Mouse (Mus musculus): ENCODE measurements at regions not wholly inside any gene's neighbourhood (a gene's known extent, or its start where the extent isn't known, plus 50 kb on each side); places are given as distances from the start of the nearest gene placed in this dataset.

DNA sequence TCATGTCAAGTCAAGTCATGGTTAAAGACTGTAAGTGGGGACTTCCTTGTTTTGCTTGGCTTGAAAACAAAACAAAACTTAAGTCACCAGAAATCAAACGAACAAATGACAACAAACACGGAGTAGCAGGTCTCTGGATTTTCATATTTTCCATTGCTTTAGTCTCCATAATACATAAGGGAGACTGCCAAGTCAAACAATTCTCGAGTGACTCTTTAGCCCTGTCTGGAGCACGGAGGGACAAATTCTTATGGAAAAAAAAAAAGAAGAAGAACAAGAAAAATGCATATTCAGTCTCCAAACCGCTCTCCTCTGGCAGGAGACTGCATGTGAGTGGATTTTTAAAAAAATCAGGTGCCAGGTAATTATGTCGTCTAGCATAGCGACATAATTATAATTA lies 129.6 kb upstream of the Med14 start:
- no peak for DNase-seq (ENCODE audit: low spot score)
- intact Hi-C loops (cut with DNase I): no loop called here

DNA sequence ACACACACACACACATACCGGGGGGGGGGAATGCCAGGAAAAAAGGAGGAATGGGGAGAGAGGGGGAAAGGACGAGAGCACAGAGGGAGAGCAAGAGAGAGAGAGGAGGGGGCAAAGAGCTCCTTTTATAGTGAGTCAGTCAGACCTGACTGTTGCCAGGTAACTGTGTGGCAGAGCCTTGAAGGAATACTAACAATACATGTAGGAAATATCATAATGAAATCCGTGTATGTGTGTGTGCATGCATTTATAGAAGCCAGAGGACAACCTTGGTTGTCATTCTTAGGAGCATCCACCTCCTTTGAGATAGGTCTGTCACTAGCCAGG lies 127.6 kb upstream of the Med14 start:
- intact Hi-C loops (cut with DNase I): no loop called here
- DNase-seq (ENCODE audit: low spot score): no peak

DNA sequence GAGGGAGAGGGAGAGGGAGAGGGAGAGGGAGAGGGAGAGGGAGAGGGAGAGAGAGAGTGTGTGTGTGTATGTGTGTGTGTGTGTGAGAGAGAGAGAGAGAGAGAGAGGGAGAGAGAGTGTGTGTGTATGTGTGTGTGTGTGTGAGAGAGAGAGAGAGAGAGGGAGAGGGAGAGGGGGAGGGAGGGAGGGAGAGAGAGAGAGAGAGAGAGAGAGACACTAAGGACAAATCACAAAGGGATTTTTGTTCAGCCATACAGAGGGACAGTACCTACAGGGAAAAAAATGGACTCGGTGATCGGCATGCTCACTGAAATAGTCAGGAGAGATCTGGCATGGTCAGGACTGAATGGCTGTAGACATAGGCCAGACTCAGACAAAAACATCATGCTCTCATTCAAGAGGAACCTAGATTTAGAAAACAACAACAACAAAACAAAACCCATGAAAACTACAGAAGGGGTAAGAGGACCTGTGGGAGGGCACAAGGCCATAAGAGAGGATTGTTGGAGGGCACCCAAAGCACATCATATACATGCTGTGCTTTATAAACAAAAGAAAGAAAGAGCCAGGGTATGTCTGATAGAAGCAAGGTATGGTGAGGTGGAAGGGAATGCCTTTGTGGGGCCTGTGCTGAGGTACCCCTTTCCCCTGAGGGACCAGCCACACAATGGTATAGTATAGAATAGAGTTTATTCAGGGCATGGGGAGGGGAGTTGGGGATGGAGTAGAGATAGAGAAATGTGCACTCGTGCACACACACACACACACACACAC lies 127.0 kb upstream of the Med14 start:
- intact Hi-C loops (cut with DNase I): no loop called here
- DNase-seq (ENCODE audit: low spot score): no peak

DNA sequence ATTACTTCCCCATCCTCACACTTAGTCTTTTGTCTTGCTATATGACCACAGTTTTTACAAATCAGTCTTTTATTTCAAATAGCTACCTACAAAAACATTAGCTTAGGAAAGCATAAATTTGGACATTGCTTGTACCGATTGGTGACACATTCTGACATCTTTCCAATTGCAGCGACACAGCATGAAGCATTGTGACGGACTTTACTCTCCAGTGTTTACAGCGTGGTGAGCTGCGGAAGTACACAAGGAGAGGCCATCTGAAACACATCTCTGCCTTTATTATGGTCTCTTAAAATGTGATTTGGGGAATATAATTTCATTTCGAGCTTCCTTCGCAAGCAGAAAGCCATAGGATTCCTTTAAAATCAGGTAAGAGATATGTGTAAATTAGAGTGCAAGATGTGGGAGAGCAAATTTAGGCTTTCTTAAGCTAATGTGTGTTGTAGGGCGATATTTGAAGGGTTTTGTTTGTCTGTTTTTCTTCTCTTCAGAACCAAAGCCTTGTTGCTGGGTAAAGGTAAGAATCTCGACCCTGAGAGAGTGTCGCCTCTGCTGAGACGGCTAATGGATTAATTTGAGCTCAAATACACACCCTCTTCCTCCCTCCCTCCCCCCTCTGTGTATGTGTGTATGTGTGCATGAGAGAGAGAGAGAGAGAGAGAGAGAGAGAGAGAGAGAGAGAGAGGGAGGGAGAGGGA lies 126.3 kb upstream of the Med14 start:
- intact Hi-C loops (cut with DNase I): no loop called here
- DNase-seq (ENCODE audit: low spot score): no peak

DNA sequence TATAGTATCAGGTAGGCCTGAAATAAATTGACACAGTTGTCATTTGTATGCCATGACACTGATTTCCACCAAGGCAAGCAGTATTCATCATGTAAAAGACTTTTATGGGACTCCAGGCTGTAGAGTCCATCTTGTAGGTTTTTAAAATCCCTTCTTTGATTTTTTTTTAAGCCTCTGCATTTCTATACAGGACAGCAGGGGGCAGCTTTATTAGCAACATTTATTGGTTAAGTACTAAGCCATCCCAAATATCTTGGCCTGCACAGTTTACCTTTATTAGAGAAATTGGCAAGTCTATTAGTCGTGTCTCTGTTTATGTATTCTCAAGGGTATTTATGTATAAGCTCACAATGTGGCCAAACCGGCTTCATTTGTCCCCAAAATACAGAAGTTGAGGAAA lies 125.6 kb upstream of the Med14 start:
- no peak for DNase-seq (ENCODE audit: low spot score)
- intact Hi-C loops (cut with DNase I): no loop called here

DNA sequence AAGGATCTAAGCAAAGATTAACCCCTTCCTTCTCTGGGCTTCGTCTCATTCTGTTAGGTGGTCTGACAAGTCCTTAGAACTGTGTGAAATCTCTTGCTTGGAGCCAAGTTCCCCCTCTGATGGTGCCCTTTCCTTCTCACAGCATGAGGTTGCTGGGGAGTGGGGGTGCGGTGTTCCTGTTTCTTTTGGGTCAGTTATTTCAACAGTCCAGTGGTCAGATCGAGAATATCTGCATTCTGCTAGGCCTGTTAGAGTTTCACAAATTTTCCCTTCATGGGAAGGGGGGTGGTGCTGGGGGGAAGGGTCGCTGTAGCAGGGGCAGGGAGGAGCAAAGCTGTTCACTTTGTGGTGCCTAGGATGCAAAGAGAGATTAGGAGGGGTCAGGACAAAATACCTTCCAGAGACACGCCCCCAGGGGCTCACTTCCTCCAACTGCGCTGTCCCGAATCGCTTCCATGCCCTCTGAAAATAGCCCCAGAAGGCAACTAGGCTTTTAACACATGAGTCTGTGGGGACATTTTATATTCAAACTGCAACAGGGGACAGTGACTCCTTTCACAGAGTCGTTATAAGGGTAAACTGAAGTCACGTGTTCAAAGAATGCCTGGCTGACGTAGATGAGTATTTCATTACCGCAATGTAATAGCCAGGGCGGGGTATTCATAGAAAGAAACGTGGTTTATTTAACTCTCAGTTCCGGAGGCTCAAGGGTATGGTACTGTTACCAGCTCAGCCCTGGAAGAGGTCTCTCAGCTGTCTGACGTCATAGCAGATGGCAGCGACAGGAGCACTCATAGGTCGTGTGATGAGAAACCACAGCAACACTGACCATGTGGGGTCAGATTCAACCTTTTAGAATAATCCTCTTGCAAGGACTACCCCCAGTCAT lies 124.5 kb upstream of the Med14 start:
- intact Hi-C loops (cut with DNase I): no loop called here

DNA sequence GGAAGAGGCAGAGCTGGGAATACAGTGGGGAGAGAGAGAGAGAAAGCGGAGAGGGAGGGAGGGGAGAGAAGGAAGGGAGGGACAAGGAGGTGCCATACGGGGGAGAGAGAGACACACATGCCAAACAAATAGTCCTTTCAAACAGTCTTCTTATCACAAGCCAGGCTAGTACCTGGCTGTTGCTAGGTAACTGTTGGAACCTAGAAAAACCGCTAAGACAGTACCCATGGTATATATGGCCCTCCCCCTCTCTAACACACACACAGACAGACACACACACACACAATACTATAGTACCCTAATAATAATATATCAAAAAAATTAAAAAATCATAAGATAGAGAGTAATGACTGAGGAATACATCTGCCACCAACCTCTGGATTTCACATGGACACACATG lies 117.4 kb upstream of the Med14 start:
- DNase-seq (ENCODE audit: low spot score): no peak
- intact Hi-C loops (cut with DNase I): loop anchor here (10.0 kb wide), 1 partner anchor 156 kb away; no protein-coding TSS in a partner anchor

More for the DNA sequence above, 124.5 kb upstream of the Med14 start:
- no peak for DNase-seq (ENCODE audit: low spot score)

DNA sequence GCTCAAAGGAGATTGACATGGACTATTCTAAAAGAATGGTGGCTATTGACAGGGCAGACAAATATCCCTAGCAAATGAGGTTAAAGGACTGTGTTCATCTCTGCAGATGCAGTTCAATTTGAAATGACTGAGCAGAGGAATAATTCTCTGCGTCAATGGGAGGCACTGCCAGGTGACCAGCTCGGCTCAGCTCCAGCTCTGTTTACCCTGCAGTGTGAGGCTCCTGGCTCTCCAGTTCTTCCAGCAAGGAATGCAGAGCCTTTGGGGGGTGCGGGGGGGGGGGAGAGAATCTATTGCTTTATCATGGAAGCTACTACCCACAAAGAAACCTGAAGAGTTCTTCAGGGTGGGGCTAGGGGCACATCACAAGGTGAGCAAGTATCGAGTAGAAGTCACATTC lies 115.6 kb upstream of the Med14 start:
- intact Hi-C loops (cut with DNase I): loop anchor here (10.0 kb wide), 1 partner anchor 157 kb away; no protein-coding TSS in a partner anchor
- DNase-seq (ENCODE audit: low spot score): no peak

DNA sequence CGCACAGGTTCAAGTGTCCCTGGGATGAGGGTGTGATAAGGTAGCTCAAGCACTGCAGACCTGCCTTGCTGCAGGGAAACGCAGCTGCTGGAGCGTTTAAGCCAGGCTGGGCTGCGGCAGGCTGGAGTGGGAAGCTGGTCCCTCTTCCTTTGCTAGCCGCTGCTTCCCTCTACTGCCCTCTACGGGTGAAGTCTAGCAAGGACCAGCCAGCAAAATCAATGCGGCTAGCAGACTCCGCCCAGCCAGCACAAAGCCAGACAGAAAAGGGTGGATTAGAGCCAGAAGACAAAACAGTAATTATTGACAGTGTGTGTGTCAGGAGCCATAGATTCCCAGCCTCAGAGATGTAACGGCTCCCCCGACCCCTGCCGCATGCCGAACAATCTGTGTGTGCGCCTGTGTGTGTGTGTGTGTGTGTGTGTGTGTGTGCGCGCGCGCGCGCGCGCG lies 111.8 kb upstream of the Med14 start:
- intact Hi-C loops (cut with DNase I): loop anchor here (10.0 kb wide), 1 partner anchor 161 kb away; no protein-coding TSS in a partner anchor
- DNase-seq (ENCODE audit: low spot score): peak; percentile 48

DNA sequence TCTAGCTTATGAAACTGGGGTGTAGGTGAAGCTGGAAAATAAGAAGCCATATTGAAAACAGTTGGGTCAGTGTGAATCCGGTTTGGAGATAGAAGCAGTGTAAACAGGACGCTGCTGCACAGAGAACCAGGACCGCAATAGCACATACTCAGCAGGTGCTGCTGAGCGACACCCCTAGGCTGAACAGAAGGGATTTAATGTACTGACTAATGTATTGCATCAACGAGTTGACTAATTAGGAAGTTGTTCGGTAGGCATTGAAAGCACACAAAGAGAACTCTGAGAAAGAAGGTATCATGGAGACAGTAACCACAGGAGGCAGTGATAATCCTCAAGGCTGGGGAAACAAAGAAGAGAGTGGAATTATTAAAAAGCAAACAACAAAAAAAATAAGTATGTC lies 111.4 kb upstream of the Med14 start:
- intact Hi-C loops (cut with DNase I): loop anchor here (10.0 kb wide), 1 partner anchor 162 kb away; no protein-coding TSS in a partner anchor
- DNase-seq (ENCODE audit: low spot score): no peak

DNA sequence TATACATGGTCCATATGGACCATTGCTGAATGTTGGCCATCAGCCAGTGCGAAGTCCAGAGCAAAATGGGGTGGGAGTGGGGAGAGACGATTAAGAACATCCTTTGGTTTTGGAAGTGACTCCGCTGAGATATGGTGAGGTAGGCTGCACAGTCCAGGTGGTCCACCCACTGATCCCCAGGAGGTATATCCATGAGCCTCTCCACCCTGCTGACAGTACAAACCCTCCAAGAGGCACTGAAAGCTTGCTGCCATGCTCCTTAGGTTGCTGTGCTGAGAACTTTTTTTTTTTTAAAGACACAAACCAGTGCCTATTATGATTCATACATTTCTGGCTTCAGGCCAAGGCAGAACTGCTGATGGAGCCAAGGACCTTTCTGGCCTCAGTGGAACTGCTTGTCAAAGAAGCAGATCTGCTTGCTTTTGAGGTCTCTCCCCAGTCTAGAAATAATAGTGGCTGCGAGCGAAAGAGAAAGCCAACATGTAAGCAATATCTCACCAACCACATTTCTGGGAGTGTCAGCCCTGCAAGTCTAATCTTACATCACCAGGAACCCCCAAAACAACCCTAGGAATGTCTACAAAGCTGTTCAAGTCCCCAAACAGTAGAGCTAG lies 105.1 kb upstream of the Med14 start:
- intact Hi-C loops (cut with DNase I): no loop called here
- no peak for DNase-seq (ENCODE audit: low spot score)

DNA sequence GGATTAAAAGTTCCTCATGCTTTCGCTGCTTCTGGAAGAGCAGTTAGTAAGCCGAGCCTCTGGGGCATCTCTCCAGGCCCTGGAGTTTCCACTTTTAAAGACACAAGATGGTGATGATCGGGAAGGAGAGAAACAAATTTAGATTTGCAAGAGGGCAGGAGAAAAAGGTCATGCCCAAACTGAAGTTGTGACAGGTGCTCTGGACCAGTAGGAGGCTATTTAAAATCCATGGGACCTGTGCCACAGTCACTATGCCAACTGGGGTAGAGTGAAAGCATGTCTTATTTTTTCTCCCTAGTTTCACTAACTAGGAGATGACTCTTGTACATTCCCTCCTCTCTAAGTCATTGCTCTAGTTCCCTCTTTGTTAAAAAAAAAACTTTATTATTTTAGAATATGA lies 104.3 kb upstream of the Med14 start:
- intact Hi-C loops (cut with DNase I): no loop called here

DNA sequence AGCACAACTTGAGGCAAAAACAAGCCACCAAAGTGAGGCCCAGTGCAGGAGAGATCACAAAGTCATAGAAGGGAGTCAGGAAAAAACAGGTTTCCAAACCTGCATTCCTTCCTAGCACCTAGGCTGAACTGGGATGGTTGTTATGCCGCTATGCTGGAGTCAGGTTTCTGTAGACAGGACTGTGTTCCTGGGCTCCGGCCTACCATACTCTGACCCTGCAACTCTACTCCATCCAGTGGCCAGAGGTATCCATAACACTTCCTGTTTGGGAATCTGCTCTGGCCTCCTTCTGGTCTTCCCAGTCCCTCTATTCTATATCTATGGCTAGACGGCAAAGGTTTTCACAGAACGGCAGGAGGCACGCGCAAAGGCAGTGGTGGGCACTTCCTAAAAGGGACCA lies 98.3 kb upstream of the Med14 start:
- intact Hi-C loops (cut with DNase I): no loop called here

More for the DNA sequence above, 104.3 kb upstream of the Med14 start:
- DNase-seq (ENCODE audit: low spot score): no peak

DNA sequence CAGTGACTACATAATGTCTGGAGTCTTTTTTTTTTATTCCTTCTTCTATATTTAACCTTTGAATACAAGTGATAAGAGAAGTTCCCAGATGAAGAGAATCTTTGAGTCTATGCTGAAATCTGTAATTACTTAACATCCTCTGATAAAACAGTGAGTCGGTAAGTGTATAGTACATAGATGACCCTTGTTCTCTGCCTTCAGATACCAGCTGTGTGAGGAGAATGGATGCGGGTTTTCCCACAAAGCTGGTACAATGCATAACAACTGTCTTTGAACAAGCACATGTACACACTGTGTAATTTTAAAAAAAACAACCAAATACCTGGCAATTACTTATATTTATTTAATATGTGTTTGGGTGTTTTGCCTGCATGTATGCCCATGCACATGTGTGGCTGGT lies 96.9 kb upstream of the Med14 start:
- intact Hi-C loops (cut with DNase I): no loop called here
- no peak for DNase-seq (ENCODE audit: low spot score)

More for the DNA sequence above, 98.3 kb upstream of the Med14 start:
- no peak for DNase-seq (ENCODE audit: low spot score)

DNA sequence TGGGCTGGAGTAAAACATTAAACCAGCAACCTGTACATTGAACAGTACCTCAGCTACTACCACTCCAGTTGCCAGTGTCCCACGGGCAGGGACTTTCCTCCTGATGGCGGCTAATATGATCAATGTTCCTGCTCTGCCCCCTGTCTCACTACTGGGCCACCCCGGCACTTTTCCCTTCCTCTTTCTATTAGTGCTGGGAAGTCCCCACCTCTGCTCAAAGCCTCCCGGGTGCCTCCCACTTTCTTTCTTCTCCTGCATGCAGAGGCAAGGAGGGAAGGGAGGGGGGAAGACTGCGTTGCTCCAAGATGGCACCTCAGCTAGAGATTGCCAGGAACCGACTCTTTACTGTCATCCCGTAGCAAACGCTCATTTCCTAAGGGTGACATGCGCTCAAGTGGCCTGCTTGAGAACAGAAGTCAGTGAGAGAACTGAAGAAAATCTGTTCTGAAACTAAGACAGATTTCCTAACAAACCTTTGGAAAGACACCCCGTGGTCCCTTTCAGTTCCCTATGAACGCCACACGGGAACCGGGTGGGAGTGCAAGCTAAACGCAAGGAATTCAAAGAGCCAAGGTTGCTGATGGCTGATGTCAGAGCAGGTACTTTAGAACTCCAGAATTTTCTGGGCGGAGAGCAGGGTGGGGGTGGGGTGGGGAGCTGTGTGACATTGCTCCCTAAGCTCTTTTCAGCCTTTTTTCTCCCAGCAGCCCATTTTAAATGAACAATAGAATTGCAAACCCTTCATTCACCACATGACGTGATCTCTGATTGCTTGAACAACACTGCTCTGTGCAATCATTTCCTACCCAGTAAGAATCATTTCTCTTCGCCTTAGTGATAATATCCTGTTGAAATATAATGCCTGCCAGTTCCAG lies 96.2 kb upstream of the Med14 start:
- intact Hi-C loops (cut with DNase I): no loop called here
- no peak for DNase-seq (ENCODE audit: low spot score)

DNA sequence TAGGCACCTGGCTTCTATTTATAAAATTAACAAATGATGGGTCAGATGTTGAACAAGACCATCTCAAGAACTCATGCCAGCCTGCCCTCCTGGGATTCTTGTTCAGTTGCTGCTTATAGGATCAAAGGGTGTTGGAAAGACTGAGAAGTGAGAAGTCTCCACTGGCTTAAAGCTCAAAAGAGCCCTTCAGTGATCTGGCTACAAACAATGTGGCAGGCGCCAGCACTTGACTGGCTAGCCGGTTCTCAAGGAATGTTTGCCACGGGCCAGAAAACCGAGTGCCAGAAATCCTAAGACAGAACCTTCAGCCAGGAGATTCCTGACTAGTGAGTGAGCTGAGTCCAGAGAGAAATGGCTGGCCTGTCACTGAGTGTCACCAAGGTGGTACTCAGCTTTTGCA lies 93.6 kb upstream of the Med14 start:
- intact Hi-C loops (cut with DNase I): no loop called here
- peak; percentile 9 for DNase-seq (ENCODE audit: low spot score)

DNA sequence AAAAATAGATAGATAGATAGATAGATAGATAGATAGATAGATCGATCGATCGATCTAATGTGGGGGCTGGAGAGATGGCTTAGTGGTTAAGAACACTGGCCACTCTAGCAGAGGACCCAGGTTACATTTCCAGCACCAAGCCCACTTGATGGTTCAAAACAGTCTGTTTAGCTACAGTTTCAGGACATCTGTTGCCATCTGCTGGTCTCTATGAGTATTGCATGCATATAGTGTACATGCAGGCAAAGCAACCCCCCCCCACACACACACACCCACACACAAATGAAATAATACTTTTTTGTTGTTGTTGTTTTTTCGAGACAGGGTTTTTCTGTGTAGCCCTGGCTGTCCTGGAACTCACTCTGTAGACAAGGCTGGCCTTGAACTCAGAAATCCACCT lies 89.8 kb upstream of the Med14 start:
- intact Hi-C loops (cut with DNase I): loop anchor here (2.0 kb wide), 1 partner anchor 175 kb away; no protein-coding TSS in a partner anchor
- no peak for DNase-seq (ENCODE audit: low spot score)

DNA sequence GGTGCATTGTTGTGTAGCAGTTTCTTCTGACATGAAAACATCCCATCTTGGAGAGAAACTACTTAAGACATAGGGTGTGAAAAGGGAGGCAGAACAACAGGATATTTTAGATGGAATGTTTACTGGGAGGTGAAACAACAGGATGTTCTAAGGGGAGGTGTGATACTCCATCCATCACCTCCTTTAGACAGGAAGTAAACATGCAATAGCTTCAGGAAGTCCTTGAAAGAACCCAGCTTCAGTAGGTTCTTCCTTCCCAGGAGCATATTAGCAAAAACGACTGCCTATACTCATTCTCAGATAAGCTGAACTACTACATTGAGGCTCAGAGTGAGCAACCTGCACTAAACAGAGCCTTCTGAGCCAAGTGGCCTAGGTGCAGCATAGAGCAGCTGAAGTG lies 82.6 kb upstream of the Med14 start:
- no peak for DNase-seq (ENCODE audit: low spot score)
- intact Hi-C loops (cut with DNase I): no loop called here

DNA sequence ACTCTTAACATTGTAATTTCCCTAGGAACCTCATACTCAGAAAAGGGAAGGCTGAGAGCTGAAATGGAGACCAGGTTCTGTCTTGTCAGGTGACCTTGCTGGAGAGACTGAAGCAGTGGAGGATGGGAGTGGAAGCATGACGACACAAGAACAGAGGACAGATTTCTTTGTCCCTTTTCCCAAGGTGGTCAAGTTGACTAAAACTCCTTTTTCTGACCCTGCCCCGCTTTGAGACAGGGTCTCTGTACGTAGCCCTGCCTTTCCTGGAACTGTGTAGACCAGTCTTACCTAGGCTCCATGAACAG lies 79.1 kb upstream of the Med14 start:
- intact Hi-C loops (cut with DNase I): no loop called here
- no peak for DNase-seq (ENCODE audit: low spot score)
